Mouse (Mus musculus): ENCODE data around the gene Auts2. TPM values are rescaled to one million over a fixed set of nuclear protein-coding genes. Genes with fewer than 3 reads are reported as not detected.
A peak's percentile ranks its signal among the peaks of the same experiment; 100 is the strongest.

Auts2 gene
- polyA plus RNA-seq, 1 experiment from 2014 or later: 32.6 TPM

- WGBS: 24% methylated on average over 8 of the region's 8 CpGs
- Histone ChIP-seq H3K4me1 (ENCODE audit: control insufficient read depth, insufficient read depth, low read length) (no peaks in the 10 kb centered on the region), H3K4me2 (replicated peaks; ENCODE audit: low read depth, low read length) (no peak overlapping the region), H3K9ac (ENCODE audit: low read depth, low read length) (no peak overlapping the region), H3K4me3 (ENCODE audit: low read length) (no peak overlapping the region), H3K36me3 (ENCODE audit: control insufficient read depth, insufficient read depth, low read length) (no peaks in the 10 kb centered on the region), H3K27ac (ENCODE audit: low read depth, low read length) (no peak overlapping the region), H3K27me3 (ENCODE audit: control insufficient read depth, insufficient read depth, low read length) (no peaks in the 10 kb centered on the region), H3K9me3 (ENCODE audit: control insufficient read depth, low read length) (no peaks in the 10 kb centered on the region)
- peak; percentile 58 for ATAC-seq (ENCODE audit: low FRiP score, low TSS enrichment)
Measured at GRCm38 (mm10) chr5:131430109-131430508, 1113.0 kb downstream of the Auts2 start.

- no peak overlapping the region for H3K9ac ChIP-seq (ENCODE audit: low read depth, low read length)
- H3K9me3 ChIP-seq (ENCODE audit: control insufficient read depth, low read length): no peaks in the 10 kb centered on the region
- H3K27me3 ChIP-seq (ENCODE audit: control insufficient read depth, insufficient read depth, low read length): no peaks in the 10 kb centered on the region
- peak; percentile 24; the same call in 1 of the 2 replicates for ATAC-seq (ENCODE audit: low FRiP score, low TSS enrichment)
- no peaks in the 10 kb centered on the region for H3K36me3 ChIP-seq (ENCODE audit: control insufficient read depth, insufficient read depth, low read length)
- H3K4me1 ChIP-seq (ENCODE audit: control insufficient read depth, insufficient read depth, low read length): no peaks in the 10 kb centered on the region
- no peak overlapping the region for H3K4me2 ChIP-seq (replicated peaks; ENCODE audit: low read depth, low read length)
- WGBS: 55% methylated on average over 6 of the region's 6 CpGs
- no peak overlapping the region for H3K27ac ChIP-seq (ENCODE audit: low read depth, low read length)
- H3K4me3 ChIP-seq (ENCODE audit: low read length): no peak overlapping the region
Measured at GRCm38 (mm10) chr5:131429563-131429962, 1113.6 kb downstream of the Auts2 start.

DNA sequence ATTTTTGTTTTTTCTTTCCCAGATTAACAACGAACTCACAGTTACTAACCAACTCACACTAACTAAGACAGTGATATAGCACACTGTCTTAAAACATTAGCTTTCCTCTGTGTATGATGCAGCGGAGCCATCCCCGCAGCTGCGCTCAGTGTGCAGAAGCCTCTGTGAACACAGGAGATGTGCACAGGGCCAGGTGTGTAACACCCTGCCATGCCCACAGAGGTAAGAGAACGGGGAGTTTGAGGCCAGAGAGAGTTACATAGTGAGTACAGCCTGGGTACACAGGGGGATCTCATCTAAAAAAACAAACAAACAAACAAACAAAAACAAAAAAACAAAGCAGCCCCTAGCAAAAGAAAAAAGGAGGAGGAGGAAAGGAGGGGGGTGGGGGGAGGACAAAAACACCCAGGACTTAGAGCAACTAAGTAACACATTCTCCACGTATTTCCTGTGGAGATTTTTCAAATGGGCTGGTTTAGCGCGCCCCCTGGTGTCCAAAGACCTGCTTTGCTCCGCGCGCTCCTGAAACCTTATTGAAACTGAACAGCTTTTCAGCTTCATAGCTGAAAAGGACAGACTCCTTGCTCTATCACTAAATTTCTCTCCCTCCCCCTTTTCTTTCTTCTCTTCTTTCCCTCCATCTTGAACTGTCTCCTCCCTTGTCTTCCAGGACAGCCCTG is 1115.3 kb downstream of the Auts2 start:
- no peaks in the 10 kb centered on the region for H3K4me1 ChIP-seq (ENCODE audit: control insufficient read depth, insufficient read depth, low read length)
- H3K27ac ChIP-seq (ENCODE audit: low read depth, low read length): no peak overlapping the region
- no peak overlapping the region for H3K4me3 ChIP-seq (ENCODE audit: low read length)
- no peak overlapping the region for H3K4me2 ChIP-seq (replicated peaks; ENCODE audit: low read depth, low read length)
- 36% methylated on average over 11 of the region's 11 CpGs for WGBS
- no peaks in the 10 kb centered on the region for H3K27me3 ChIP-seq (ENCODE audit: control insufficient read depth, insufficient read depth, low read length)
- H3K9me3 ChIP-seq (ENCODE audit: control insufficient read depth, low read length): 0 out of 2 replicates have a peak, but pooled peaks cover 1% of the 10 kb centered on the region
- ATAC-seq (ENCODE audit: low FRiP score, low TSS enrichment): no peak
- H3K9ac ChIP-seq (ENCODE audit: low read depth, low read length): no peak overlapping the region
- H3K36me3 ChIP-seq (ENCODE audit: control insufficient read depth, insufficient read depth, low read length): no peaks in the 10 kb centered on the region

DNA sequence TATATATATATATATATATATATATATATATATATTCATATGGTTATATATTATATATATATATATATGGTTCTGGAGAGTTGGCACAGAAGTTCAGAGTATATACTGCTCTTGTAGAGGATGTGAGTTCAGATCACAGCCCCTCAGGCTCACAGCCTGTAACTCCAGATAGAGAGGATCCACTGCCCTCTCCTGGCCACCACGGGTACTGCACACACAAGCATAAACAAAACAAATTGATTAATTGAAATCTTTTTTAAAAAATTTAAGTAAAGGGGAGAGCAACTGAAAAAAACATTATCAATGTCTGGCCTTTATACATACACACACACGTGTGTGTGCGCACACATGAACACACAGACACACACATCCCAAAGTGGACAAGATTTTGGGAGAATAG is 1120.4 kb downstream of the Auts2 start:
- H3K4me3 ChIP-seq (ENCODE audit: low read length): no peak overlapping the region
- H3K4me2 ChIP-seq (replicated peaks; ENCODE audit: low read depth, low read length): no peak overlapping the region
- no peak for ATAC-seq (ENCODE audit: low FRiP score, low TSS enrichment)
- 0 out of 2 replicates have a peak, but pooled peaks cover 3% of the 10 kb centered on the region for H3K9me3 ChIP-seq (ENCODE audit: control insufficient read depth, low read length)
- H3K36me3 ChIP-seq (ENCODE audit: control insufficient read depth, insufficient read depth, low read length): no peaks in the 10 kb centered on the region
- H3K9ac ChIP-seq (ENCODE audit: low read depth, low read length): no peak overlapping the region
- no peak overlapping the region for H3K27ac ChIP-seq (ENCODE audit: low read depth, low read length)
- 93% methylated on average over 3 of the region's 3 CpGs for WGBS
- H3K27me3 ChIP-seq (ENCODE audit: control insufficient read depth, insufficient read depth, low read length): no peaks in the 10 kb centered on the region
- H3K4me1 ChIP-seq (ENCODE audit: control insufficient read depth, insufficient read depth, low read length): no peaks in the 10 kb centered on the region

DNA sequence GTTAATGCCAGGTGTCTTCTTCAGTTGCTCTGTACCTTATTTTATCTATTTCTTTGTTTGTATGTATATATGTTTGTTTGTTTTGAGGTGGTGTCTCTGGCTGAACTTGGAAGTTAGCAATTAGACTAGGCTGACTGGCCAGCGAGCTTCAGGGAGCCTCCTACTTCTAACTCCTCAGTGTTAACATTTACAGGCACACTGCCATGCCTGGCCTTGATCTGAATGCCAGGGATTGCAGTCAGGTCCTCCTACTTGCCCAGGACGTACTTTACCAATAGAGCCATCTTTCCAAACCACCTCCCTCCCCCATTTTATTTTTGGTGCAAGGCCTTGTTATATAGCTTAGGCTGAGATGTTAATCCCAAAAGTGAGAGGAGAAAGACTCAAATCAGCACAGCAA is 1122.7 kb downstream of the Auts2 start:
- ATAC-seq (ENCODE audit: low FRiP score, low TSS enrichment): no peak
- Histone ChIP-seq H3K4me2 (replicated peaks; ENCODE audit: low read depth, low read length) (no peak overlapping the region), H3K9me3 (ENCODE audit: control insufficient read depth, low read length) (0 out of 2 replicates have a peak, but pooled peaks cover 3% of the 10 kb centered on the region), H3K36me3 (ENCODE audit: control insufficient read depth, insufficient read depth, low read length) (no peaks in the 10 kb centered on the region), H3K4me3 (ENCODE audit: low read length) (no peak overlapping the region), H3K9ac (ENCODE audit: low read depth, low read length) (no peak overlapping the region), H3K27ac (ENCODE audit: low read depth, low read length) (no peak overlapping the region), H3K4me1 (ENCODE audit: control insufficient read depth, insufficient read depth, low read length) (no peaks in the 10 kb centered on the region), H3K27me3 (ENCODE audit: control insufficient read depth, insufficient read depth, low read length) (no peaks in the 10 kb centered on the region)
- WGBS: 63% methylated on average over 2 of the region's 2 CpGs

GRCm38 (mm10) chr5:131415902-131416545 is 1127.1 kb downstream of the Auts2 start:
- Histone ChIP-seq H3K4me3 (ENCODE audit: low read length) (no peak overlapping the region), H3K4me1 (ENCODE audit: control insufficient read depth, insufficient read depth, low read length) (no peaks in the 10 kb centered on the region), H3K9me3 (ENCODE audit: control insufficient read depth, low read length) (no peaks in the 10 kb centered on the region), H3K9ac (ENCODE audit: low read depth, low read length) (no peak overlapping the region), H3K36me3 (ENCODE audit: control insufficient read depth, insufficient read depth, low read length) (no peaks in the 10 kb centered on the region), H3K27ac (ENCODE audit: low read depth, low read length) (no peak overlapping the region), H3K27me3 (ENCODE audit: control insufficient read depth, insufficient read depth, low read length) (no peaks in the 10 kb centered on the region), H3K4me2 (replicated peaks; ENCODE audit: low read depth, low read length) (no peak overlapping the region)
- WGBS: 74% methylated on average over 1 of the region's 1 CpGs
- no peak for ATAC-seq (ENCODE audit: low FRiP score, low TSS enrichment)

GRCm38 (mm10) chr5:131398250-131398649 is 1144.9 kb downstream of the Auts2 start:
- Histone ChIP-seq H3K4me1 (ENCODE audit: control insufficient read depth, insufficient read depth, low read length) (no peaks in the 10 kb centered on the region), H3K9me3 (ENCODE audit: control insufficient read depth, low read length) (no peaks in the 10 kb centered on the region), H3K9ac (ENCODE audit: low read depth, low read length) (no peak overlapping the region), H3K4me2 (replicated peaks; ENCODE audit: low read depth, low read length) (no peak overlapping the region), H3K27me3 (ENCODE audit: control insufficient read depth, insufficient read depth, low read length) (no peaks in the 10 kb centered on the region), H3K27ac (ENCODE audit: low read depth, low read length) (no peak overlapping the region), H3K4me3 (ENCODE audit: low read length) (no peak overlapping the region), H3K36me3 (ENCODE audit: control insufficient read depth, insufficient read depth, low read length) (no peaks in the 10 kb centered on the region)
- no peak for ATAC-seq (ENCODE audit: low FRiP score, low TSS enrichment)
- WGBS: 82% methylated on average over 3 of the region's 3 CpGs

DNA sequence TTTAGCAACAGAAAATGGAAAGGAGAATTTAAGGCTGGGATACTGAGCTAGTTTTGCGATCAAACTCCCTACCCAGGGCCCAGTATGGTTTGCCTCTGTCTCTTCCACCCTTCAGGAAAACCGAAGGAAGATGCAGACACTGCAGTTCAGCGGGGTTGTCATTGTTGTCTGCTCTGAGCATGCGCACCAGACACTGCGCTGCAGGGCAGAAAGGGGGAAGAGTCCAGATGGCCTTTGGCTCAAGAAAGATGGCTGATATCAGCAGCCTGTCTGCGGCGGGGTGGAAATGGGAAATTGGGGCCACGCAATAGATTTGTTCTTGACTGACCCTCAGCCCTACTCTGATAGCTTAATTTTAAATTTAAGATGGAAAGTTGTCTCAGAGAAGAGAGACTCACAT is 1147.4 kb downstream of the Auts2 start:
- 87% methylated on average over 8 of the region's 8 CpGs for WGBS
- ATAC-seq (ENCODE audit: low FRiP score, low TSS enrichment): no peak
- H3K9ac ChIP-seq (ENCODE audit: low read depth, low read length): no peak overlapping the region

More for the DNA sequence above, 1147.4 kb downstream of the Auts2 start:
- H3K27me3 ChIP-seq (ENCODE audit: control insufficient read depth, insufficient read depth, low read length): no peaks in the 10 kb centered on the region
- H3K4me2 ChIP-seq (replicated peaks; ENCODE audit: low read depth, low read length): no peak overlapping the region
- H3K4me3 ChIP-seq (ENCODE audit: low read length): no peak overlapping the region
- no peaks in the 10 kb centered on the region for H3K4me1 ChIP-seq (ENCODE audit: control insufficient read depth, insufficient read depth, low read length)
- no peaks in the 10 kb centered on the region for H3K36me3 ChIP-seq (ENCODE audit: control insufficient read depth, insufficient read depth, low read length)
- H3K9me3 ChIP-seq (ENCODE audit: control insufficient read depth, low read length): no peaks in the 10 kb centered on the region
- H3K27ac ChIP-seq (ENCODE audit: low read depth, low read length): no peak overlapping the region

Measured in kidney, embryonic 14.5 days (tissue).